Mouse (Mus musculus): ENCODE measurements around the gene Cnn2. TPM values are rescaled to one million over a fixed set of nuclear protein-coding genes. Genes with fewer than 3 reads are reported as not detected.

Cnn2 gene
- polyA plus RNA-seq, 1 experiment = 55.5 TPM

GRCm38 (mm10) chr10:79985334-79986231, 2.8 kb upstream of the Cnn2 start:
- 4% methylated on average over 35 of the region's 35 CpGs for WGBS

GRCm38 (mm10) chr10:79986232-79986878, 2.0 kb upstream of the Cnn2 start:
- no peaks in the 10 kb centered on the region for H3K36me3 ChIP-seq (ENCODE audit: control insufficient read depth, insufficient read depth, low read length)
- peak; percentile 56 for DNase-seq
- peak overlapping the region; percentile 65; the same call in 1 of the 2 replicates for H3K4me3 ChIP-seq (ENCODE audit: insufficient read depth, low read depth, low read length)
- peak overlapping the region; percentile 94 for H3K27ac ChIP-seq (ENCODE audit: insufficient read depth, low read depth, low read length)
- WGBS = 15% methylated on average over 6 of the region's 6 CpGs
- no peaks in the 10 kb centered on the region for H3K27me3 ChIP-seq (replicated peaks; ENCODE audit: control insufficient read depth, insufficient read depth, low read length)
- no peak for TF ChIP-seq CTCF (conservative IDR thresholded peaks at IDR 0.05; ENCODE audit: insufficient read depth, insufficient read length, low read depth, low read length)
- no peak for TF ChIP-seq POLR2A (IDR thresholded peaks at IDR 0.05; ENCODE audit: low read depth, low read length)
- H3K4me1 ChIP-seq (ENCODE audit: control insufficient read depth, insufficient read depth, low read length) = peaks cover 23% of the 10 kb centered on the region

More at GRCm38 (mm10) chr10:79985334-79986231, 2.8 kb upstream of the Cnn2 start:
- DNase-seq = peak; percentile 75
- no peaks in the 10 kb centered on the region for H3K36me3 ChIP-seq (ENCODE audit: control insufficient read depth, insufficient read depth, low read length)
- H3K4me3 ChIP-seq (ENCODE audit: insufficient read depth, low read depth, low read length) = peak overlapping the region; percentile 65
- TF ChIP-seq CTCF (conservative IDR thresholded peaks at IDR 0.05; ENCODE audit: insufficient read depth, insufficient read length, low read depth, low read length) (no peak), POLR2A (IDR thresholded peaks at IDR 0.05; ENCODE audit: low read depth, low read length) (no peak)
- peak overlapping the region; percentile 94 for H3K27ac ChIP-seq (ENCODE audit: insufficient read depth, low read depth, low read length)
- H3K4me1 ChIP-seq (ENCODE audit: control insufficient read depth, insufficient read depth, low read length) = peaks cover 23% of the 10 kb centered on the region
- no peaks in the 10 kb centered on the region for H3K27me3 ChIP-seq (replicated peaks; ENCODE audit: control insufficient read depth, insufficient read depth, low read length)

DNA sequence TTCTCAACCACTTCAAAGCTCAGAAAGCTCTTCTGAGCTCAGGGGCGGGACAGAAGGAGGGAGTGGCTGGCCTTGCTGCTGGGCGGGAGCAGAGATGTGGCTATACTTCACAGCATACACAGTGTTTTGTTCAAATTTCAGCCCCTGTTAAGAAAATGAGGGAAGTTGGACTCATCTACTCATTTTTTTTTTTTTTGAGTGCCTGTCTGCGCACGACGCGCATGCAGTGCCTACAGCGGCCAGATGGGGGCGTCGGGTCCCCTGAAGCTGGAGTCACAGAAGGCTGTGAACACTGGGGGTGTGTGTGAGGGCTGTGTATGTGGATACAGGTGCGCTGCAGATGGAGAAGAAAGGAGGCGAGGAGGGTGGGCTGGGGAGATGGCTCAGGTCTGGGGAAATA, 1.4 kb upstream of the Cnn2 start:
- peaks cover 23% of the 10 kb centered on the region for H3K4me1 ChIP-seq (ENCODE audit: control insufficient read depth, insufficient read depth, low read length)
- no peak overlapping the region for H3K4me3 ChIP-seq (ENCODE audit: insufficient read depth, low read depth, low read length)
- H3K27ac ChIP-seq (ENCODE audit: insufficient read depth, low read depth, low read length) = peak overlapping the region; percentile 36; the same call in 1 of the 2 replicates
- DNase-seq = peak; percentile 89
- no peaks in the 10 kb centered on the region for H3K27me3 ChIP-seq (replicated peaks; ENCODE audit: control insufficient read depth, insufficient read depth, low read length)
- peak; percentile 76 for TF ChIP-seq CTCF (conservative IDR thresholded peaks at IDR 0.05; ENCODE audit: insufficient read depth, insufficient read length, low read depth, low read length)
- TF ChIP-seq POLR2A (IDR thresholded peaks at IDR 0.05; ENCODE audit: low read depth, low read length) = no peak
- H3K36me3 ChIP-seq (ENCODE audit: control insufficient read depth, insufficient read depth, low read length) = no peaks in the 10 kb centered on the region
- WGBS = 8% methylated on average over 11 of the region's 11 CpGs

DNA sequence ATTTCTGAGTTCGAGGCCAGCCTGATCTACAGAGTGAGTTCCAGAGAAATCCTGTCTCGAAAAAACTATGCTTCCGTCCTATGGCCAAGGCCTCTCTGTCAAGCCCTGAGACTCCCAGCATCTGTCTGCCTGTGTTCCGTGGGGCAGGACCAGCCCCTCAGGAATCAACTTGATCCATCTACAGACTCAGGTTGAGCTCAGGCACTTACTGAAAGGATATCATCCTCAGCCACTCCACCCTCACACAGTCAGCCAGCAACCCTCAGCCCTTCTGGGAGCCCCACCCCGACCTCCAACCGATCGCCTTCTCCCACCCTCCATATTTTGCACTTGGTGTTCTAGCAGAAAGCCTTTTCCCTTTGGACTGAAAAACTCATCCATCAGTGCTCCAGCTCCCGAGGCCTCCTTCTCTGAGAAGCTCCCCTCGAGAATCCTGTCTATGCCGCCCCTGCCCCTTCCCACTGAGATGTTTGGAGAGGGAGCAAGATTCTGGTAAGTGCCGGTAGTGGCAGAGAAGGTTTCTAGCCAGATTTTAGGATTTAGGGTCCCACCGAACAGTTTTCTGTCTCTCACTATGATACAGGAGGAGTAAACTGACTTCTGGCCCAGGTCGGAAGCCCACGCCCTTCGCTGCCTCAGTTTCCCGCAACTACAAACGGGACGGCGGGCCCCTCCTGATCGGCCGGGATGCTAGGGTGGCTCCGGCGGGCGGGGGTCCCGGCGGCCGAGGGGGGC, 446 bp upstream of the Cnn2 start:
- WGBS = 23% methylated on average over 27 of the region's 27 CpGs
- no peak for TF ChIP-seq POLR2A (IDR thresholded peaks at IDR 0.05; ENCODE audit: low read depth, low read length)
- no peak for TF ChIP-seq CTCF (conservative IDR thresholded peaks at IDR 0.05; ENCODE audit: insufficient read depth, insufficient read length, low read depth, low read length)
- peak overlapping the region; percentile 84 for H3K27ac ChIP-seq (ENCODE audit: insufficient read depth, low read depth, low read length)
- DNase-seq = no peak
- H3K36me3 ChIP-seq (ENCODE audit: control insufficient read depth, insufficient read depth, low read length) = no peaks in the 10 kb centered on the region
- H3K4me1 ChIP-seq (ENCODE audit: control insufficient read depth, insufficient read depth, low read length) = peaks cover 16% of the 10 kb centered on the region
- no peaks in the 10 kb centered on the region for H3K27me3 ChIP-seq (replicated peaks; ENCODE audit: control insufficient read depth, insufficient read depth, low read length)
- H3K4me3 ChIP-seq (ENCODE audit: insufficient read depth, low read depth, low read length) = peak overlapping the region; percentile 73

- H3K4me3 ChIP-seq (ENCODE audit: insufficient read depth, low read depth, low read length) = peak overlapping the region; percentile 73
- no peaks in the 10 kb centered on the region for H3K27me3 ChIP-seq (replicated peaks; ENCODE audit: control insufficient read depth, insufficient read depth, low read length)
- no peak for DNase-seq
- H3K36me3 ChIP-seq (ENCODE audit: control insufficient read depth, insufficient read depth, low read length) = no peaks in the 10 kb centered on the region
- no peak for TF ChIP-seq POLR2A (IDR thresholded peaks at IDR 0.05; ENCODE audit: low read depth, low read length)
- peak overlapping the region; percentile 44; the same call in 1 of the 2 replicates for H3K27ac ChIP-seq (ENCODE audit: insufficient read depth, low read depth, low read length)
- H3K4me1 ChIP-seq (ENCODE audit: control insufficient read depth, insufficient read depth, low read length) = peaks cover 15% of the 10 kb centered on the region
- WGBS = 43% methylated on average over 8 of the region's 8 CpGs
These were observed 945 bp downstream of the Cnn2 start for GRCm38 (mm10) chr10:79989272-79989786.

- H3K36me3 ChIP-seq (ENCODE audit: control insufficient read depth, insufficient read depth, low read length) = no peaks in the 10 kb centered on the region
- no peaks in the 10 kb centered on the region for H3K27me3 ChIP-seq (replicated peaks; ENCODE audit: control insufficient read depth, insufficient read depth, low read length)
- H3K4me1 ChIP-seq (ENCODE audit: control insufficient read depth, insufficient read depth, low read length) = peaks cover 15% of the 10 kb centered on the region
- no peak for TF ChIP-seq CTCF (conservative IDR thresholded peaks at IDR 0.05; ENCODE audit: insufficient read depth, insufficient read length, low read depth, low read length)
- TF ChIP-seq POLR2A (IDR thresholded peaks at IDR 0.05; ENCODE audit: low read depth, low read length) = no peak
- 13% methylated on average over 15 of the region's 15 CpGs for WGBS
- peak overlapping the region; percentile 44; the same call in 1 of the 2 replicates for H3K27ac ChIP-seq (ENCODE audit: insufficient read depth, low read depth, low read length)
- no peak for DNase-seq
- peak overlapping the region; percentile 73 for H3K4me3 ChIP-seq (ENCODE audit: insufficient read depth, low read depth, low read length)
These were observed 1.5 kb downstream of the Cnn2 start for GRCm38 (mm10) chr10:79989870-79990269.

Measured in kidney, adult 2 months (tissue).